Mouse (Mus musculus) granulocyte monocyte progenitor cell, adult 5-6 weeks (primary cell): ENCODE data around the gene Snrnp200. TPM values are rescaled to one million over a fixed set of nuclear protein-coding genes. Genes with fewer than 3 reads are reported as not detected.
"Not testable (repeated sequence)": the region's sequence is repeated elsewhere in the genome, so short reads cannot be mapped to it uniquely, and the experiment has no call there.

ENCODE experiments used
- ATAC-seq: replicated peaks from 2 replicates; pipeline ENCODE4 v1.8.0; 2016; ENCODE audit warnings: mild to moderate bottlenecking, moderate TSS enrichment, inconsistent platforms; ENCODE audit not compliant: poor library complexity, severe bottlenecking
- total RNA-seq, 2 experiments: library from RNA; stranded (forward) in 1 of 2; stranded (reverse) in 1 of 2; fragments of 200-712, 200-1000 nt in 1 of 2; fragments of >200 nt in 1 of 2; fragmentation: Nextera tagmentation in 1 of 2; gene quantifications; 2 replicates each; pipeline ENCODE4 v1.2.3; 2014 to 2017

Snrnp200 gene
- total RNA-seq, 2 experiments from 2014 or later, result 66.4 to 167 TPM

DNA sequence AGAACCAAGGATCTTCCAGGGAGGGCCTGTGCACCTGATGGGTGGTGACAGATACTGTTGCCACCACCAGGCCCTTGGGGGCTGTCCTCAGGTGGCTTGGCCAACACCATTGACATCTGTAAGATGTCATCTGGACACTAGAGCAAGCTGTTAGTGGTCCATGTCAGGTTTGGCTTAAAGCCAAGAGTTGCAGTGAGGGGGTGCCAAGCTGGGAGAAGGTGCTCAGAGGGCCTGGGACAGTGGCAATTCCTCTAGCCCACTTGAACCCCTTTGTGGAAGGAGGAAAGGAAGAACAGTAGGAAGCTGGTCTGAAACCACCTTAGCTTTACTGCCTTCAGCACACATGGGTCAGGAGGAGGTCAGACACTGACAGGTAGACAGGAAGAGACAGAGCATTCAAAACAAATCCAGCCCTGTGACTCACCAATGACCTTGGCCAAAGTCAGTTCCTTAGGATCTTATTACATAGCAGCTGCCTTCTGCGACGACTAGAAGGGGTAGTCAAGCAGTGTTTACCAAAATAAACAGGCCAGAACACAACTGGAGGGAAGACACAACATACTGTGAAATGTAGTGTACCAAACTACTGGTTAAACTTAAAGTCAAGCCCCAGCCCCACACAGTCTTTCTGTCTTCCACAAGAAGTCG lies 43.8 kb downstream of the Snrnp200 start:
- no peak for ATAC-seq

DNA sequence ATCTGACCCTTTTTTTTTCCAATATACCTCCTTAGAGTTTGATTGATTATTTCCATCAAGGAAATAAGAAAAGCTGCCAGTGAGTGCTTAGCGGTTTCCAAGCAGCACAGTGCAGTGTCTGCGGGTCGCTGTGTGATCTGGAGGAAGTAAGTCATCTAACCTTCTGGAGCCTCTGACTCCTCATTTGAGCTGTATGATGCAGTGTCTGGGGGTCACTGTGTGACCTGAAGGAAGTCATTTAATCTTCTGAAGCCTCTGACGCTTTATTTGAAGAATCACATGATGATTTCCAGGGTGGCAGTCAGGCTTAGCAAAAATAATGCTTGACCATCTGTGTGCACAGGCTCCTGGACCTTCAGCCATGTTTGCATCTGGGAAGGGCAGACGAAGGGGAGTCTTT lies 44.6 kb downstream of the Snrnp200 start:
- ATAC-seq, result no peak

DNA sequence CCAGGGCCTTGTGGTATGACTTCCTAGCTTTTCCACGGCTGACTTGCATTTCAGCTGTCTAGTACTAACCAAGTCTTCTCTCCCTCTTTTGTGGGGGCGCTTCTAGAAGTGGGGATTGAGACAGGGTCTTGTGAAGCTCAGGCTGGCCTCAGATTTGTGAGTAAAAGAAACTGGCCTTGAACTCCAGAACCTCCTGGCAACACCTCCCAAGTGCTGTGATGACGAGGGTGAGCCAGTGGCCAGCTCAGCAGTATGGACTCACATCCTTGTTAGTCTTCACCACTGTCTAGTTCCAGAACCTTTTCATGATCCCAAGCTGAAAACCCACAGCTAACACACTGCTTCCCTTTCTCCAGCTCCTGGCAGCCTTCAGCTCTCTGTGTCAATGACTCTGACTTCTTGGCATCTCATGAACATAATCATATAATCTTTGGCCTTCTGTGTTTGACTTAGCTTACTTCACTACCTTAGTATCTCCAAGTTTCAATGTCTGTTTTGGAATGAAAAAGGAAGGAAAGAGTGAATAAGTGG lies 46.5 kb downstream of the Snrnp200 start:
- no peak for ATAC-seq

DNA sequence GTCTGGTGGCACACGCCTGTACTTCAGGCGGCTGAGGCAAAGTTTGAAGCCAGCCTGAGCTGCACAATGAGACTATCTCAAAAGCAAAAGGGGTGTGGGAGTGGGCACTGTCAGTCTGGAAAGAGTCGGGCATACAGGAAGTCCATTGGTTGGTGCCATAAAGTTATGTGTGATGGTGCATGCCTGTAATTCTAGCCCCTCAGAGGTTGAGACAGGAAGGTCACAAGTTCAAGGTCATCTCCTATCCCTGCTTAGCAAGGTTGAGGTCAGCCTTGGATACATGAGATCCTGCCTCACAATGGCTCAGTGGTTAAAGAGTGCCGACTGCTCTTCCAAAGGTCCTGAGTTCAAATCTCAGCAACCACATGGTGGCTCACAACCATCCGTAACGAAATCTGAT lies 47.1 kb downstream of the Snrnp200 start:
- ATAC-seq, result no peak

DNA sequence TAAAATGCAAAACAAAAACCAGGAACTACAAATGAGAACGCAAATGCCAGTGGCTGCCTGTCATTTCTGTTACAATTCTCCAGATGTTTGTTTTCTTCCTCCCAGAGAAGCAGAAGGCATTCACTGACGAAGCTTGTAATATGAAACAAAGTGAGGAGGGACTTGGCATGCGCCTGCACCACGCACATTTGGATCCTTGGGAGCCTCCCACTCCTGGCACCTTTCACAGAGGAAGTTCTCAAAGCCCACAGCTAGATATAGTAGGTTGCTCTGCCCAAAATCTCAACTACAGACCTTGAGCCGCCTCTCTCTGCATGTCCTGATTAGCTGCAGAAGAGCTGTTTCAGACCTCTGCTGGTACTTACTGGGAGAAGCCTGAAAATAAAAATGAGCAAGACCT lies 51.2 kb downstream of the Snrnp200 start:
- ATAC-seq, result no peak

DNA sequence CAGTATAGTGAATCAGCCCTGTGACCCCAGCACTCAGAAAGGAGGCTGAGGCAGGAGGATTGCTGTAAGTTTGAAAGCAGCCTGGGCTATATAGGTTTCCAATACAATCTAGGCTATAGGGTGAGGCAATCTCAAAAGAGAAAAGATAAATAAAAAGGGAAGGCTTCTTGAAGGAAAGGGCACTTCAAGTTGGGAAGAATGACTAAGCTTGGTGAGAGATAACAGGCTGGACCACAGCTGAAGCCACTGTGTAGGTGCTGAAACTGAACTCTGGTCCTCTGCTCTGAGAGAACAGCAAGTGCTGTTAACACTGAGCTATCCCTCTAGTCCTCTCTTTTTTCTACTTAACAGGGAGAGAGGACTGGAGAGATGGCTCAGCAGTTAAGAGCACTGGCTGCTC lies 54.3 kb downstream of the Snrnp200 start:
- ATAC-seq, result no peak

DNA sequence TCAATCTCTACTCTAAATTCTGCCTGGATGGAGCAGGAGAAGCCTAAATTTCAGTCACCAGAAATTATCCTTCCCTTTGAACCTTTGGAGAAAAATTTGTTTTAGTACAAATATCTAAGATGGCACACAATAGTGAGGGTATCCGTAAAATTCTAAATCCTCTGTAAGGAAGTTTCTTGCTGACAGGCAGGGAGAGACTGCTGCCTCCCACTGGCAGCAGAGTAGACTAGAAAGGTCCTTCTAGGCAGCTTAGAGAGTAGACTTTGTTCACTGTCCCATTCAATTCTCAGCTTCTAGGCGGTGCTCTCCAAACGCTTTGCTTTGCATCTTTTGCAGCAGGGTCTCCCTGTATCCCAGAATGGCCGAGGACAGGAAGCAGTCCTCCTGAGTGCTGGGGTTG lies 59.7 kb downstream of the Snrnp200 start:
- no peak for ATAC-seq

DNA sequence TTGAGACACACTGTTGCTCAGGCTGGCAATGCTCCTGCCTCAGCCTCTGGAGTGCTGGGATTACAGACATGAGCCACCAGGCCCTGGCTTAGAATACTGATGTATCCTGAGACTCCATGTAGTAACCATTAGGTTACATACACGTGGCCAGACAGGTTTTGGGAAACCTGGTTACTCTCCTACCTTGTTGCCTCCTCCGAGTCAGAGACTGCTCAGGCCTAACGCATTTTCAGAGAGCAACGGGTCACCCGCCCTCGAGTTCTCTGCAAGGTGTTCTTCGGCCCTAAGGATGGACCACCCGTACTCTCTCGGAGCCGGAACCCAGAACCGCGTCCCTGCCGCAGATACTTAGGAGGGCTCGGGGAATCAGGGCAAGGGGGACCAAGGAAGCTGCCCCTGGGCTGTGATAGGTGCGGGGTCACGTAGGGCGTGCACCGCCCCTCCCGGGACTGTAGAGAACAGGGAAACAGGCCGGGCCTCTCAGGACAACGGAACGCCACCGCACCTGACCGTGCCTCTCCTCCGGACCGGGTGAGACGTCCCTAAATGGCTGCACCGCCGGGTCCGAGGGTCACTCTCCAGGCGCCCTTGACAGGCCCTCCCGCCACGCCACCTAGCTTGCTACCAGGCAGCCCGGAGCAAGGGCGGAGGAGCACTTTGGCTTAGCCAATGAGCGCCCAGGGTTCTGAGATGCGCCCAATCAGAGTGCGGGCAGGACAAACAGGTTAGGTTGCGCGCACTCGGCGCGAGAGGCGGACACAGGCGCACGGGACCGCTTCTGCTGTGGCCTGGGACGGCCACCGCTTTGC lies 61.5 kb downstream of the Snrnp200 start, which contains the start of gene Stard7:
Stard7 (plus strand) TSS at position 728 of the 809 bp plus-strand sequence.
- ATAC-seq, result peak; percentile 92

DNA sequence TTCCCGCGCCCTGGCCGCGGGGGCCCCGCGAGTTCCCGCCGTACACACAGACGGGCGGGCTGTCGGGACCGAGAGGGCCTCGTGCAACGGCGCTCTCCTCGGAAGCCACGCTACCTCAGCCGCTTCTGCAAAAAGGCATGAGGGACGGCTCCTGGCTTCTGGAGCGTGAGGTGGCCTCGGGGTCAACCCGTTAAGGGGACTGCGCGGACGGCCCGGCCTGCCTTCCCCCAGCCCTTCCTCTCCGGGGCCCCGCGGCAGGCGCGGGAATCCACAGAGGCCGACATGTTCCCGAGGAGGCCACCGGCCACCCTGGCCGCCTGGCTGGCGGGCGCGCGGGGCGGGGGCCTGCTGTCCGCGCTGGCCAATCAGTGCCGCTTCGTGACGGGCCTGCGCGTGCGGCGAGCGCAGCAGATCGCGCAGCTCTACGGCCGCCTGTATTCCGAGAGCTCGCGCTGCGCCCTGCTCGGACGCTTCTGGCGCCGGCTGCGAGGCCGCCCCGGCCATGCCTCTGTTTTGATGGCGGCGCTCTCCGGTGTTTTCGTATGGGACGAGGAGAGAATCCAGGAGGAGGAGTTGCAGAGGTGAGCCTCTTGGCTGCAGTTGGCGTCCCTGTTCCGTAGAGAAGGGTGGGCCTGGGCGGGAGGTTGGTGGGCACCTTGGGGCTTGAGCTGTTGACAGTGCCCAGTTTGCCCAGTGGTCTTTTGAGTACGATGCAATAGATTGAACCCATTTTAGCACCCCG lies 62.3 kb downstream of the Snrnp200 start:
- ATAC-seq, result peak; percentile 72

DNA sequence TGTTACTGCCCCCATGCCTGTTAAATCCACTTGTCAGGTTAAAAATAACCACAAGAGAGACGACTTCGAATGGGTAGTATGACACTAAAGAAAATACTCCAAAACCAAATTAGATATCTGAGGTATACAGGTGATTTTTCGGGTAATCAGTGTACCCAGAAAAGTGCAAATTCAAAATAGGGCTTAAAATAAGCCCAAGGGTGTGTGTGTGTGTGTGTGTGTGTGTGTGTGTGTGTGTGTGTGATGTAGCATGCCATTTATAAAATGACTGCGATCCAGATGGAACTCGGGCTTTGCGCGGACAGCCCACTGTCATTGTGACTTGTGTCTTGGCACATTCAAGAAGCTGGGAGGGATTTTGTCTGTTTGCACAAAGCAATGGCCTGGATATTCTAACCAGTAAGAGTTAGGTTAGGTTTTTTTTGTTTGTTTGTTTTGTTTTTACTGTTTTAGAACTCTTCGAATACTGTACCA lies 62.9 kb downstream of the Snrnp200 start:
- ATAC-seq, result no peak

DNA sequence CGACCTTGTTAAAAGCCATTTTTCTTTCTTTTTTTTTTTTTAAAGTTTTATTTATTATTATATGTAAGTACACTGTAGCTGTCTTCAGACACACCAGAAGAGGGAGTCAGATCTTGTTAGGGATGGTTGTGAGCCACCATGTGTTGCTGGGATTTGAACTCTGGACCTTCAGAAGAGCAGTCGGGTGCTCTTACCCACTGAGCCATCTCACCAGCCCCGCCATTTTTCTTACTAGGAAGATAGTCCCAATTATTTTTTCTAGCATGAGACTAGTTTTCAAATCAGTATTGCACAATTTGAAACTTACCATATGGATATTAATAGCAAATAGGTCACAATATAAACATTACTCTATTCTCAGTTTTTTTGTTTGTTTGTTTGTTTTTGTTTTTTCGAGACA lies 63.9 kb downstream of the Snrnp200 start:
- not testable (repeated sequence) for ATAC-seq

DNA sequence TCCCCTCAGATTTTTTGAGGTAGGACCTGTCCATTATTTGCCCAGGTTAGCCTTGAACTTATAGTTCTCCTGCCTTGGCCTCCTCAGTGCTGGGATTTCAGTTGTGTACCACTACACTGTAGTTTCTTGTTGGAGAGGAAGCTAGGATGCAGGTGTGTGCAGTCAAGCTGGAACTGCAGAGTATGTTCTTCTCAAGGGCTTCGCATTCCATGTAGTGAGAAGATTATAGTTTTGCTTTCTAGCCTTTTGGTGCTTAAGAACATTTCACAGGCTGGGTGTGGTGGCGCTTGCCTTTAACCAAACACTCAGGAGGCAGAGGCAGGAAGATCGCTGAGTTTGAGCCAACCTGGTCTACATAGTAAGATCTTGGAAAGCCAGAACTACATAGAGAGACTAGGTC lies 64.6 kb downstream of the Snrnp200 start:
- ATAC-seq, result no peak

DNA sequence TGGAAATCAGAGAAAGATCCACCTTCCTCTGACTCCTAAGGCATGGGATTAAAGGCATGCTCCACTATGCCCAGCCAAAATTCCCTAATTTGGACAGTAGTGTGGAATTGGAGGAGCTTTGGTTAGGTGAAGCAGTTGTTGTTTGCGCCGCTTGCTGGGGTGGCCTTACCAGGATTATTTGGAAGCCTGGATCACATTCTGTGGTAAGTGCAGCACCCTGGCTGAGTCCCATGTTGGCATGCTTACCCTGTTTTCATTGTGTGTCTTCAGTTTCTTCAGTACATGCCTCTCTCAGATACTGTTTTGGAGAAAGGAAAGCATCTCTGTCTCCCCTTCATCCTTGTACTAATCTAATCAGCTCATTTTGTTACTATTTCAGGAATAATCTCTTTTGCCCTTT lies 66.4 kb downstream of the Snrnp200 start:
- no peak for ATAC-seq

DNA sequence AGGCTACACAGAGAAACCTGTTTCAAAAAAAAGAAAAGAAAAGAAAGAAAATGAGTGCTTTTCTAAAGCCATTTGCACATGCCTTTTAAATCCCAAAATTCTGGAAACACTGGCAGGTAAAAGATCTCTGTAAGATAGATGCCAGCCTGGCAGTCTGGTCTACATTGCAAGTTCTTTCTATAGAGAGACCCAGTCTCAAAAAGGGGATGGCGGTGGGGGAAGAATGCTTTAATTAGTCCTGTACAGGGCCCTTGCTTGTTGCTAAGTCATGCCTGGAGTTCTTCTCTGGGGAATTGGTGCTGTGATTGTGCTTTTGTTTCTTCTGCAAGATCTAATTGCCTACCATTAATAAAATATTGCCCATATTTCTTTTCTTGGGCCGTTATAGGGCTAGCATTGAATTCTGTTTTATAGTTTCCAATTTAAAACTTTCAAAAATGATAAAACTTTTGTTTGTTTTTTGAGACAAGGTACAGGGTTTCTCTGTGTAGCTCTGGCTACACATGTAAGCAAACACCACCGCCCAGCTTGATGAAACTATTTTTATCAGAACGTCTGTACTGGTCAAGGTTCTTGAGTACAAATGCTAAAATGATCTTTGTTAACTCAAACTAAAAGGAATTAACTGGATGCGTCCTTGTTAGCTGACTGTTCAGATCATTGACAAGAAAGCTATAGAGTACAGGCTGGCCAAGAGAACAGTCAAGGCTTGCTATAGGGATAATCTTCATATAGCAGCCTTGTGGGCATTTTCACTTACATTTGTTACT lies 67.5 kb downstream of the Snrnp200 start:
- ATAC-seq, result no peak

DNA sequence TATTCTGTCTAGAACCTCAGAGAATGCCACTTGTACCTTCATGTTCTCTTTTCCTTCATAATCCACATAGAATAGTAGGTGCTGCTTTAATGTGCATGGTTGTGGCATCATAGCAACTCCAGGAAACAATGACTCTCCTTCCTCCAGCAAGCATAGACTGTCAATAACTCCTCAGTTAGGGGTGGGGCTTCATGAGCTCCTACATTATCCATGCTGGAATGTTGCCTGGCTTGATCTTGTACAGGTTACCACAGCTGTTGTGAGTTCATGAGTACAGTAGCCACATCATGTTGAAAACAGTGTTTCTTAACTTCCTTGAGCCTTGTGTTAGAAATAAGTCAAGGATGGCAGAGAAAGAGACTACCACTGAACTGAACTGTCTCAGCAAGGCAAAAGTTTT lies 70.0 kb downstream of the Snrnp200 start:
- peak; percentile 35; the same call in 1 of the 2 replicates for ATAC-seq

Other genes with a start within 250 kb of the Snrnp200 start
- gene Ap4e1, start 199.7 kb upstream of the Snrnp200 start, total RNA-seq (2014; fragmentation: Nextera tagmentation), result 8.6 and 12.7 TPM in 2 replicates
- gene Ap4e1, start 199.7 kb upstream of the Snrnp200 start, total RNA-seq (2017), result 17.8 and 19.6 TPM in 2 replicates
- gene Blvra, start 137.7 kb upstream of the Snrnp200 start, total RNA-seq (2014; fragmentation: Nextera tagmentation), result 41.2 and 51.4 TPM in 2 replicates
- gene Blvra, start 137.7 kb upstream of the Snrnp200 start, total RNA-seq (2017), result 30.5 and 34.9 TPM in 2 replicates
- gene Ncaph, start 74.4 kb upstream of the Snrnp200 start, total RNA-seq (2014; fragmentation: Nextera tagmentation), result 39.1 and 52.5 TPM in 2 replicates
- gene Ncaph, start 74.4 kb upstream of the Snrnp200 start, total RNA-seq (2017), result 49.6 and 61.3 TPM in 2 replicates
- 27.7 and 33.8 TPM in 2 replicates for gene Itpripl1, start 64.9 kb upstream of the Snrnp200 start, total RNA-seq (2014; fragmentation: Nextera tagmentation)
- 22.5 and 26.2 TPM in 2 replicates for gene Itpripl1, start 64.9 kb upstream of the Snrnp200 start, total RNA-seq (2017)
- gene 1810024B03Rik, start 106 bp upstream of the Snrnp200 start, total RNA-seq (2014; fragmentation: Nextera tagmentation), result 1.2 and 3.4 TPM in 2 replicates
- gene 1810024B03Rik, start 106 bp upstream of the Snrnp200 start, total RNA-seq (2017), result 1.5 and 2.3 TPM in 2 replicates
- gene Ciao1, start 39.4 kb downstream of the Snrnp200 start, total RNA-seq (2014; fragmentation: Nextera tagmentation), result 36.3 and 47.4 TPM in 2 replicates
- 33.5 and 38.7 TPM in 2 replicates for gene Ciao1, start 39.4 kb downstream of the Snrnp200 start, total RNA-seq (2017)
- gene Tmem127, start 39.5 kb downstream of the Snrnp200 start, total RNA-seq (2014; fragmentation: Nextera tagmentation), result 12.8 and 18.8 TPM in 2 replicates
- 32.4 and 41.7 TPM in 2 replicates for gene Tmem127, start 39.5 kb downstream of the Snrnp200 start, total RNA-seq (2017)
- 69.6 and 84.0 TPM in 2 replicates for gene Stard7, start 61.8 kb downstream of the Snrnp200 start, total RNA-seq (2014; fragmentation: Nextera tagmentation)
- 131 and 143 TPM in 2 replicates for gene Stard7, start 61.8 kb downstream of the Snrnp200 start, total RNA-seq (2017)
- gene Dusp2, start 127.8 kb downstream of the Snrnp200 start, total RNA-seq (2014; fragmentation: Nextera tagmentation), result 22.3 and 33.3 TPM in 2 replicates
- 50.4 and 51.2 TPM in 2 replicates for gene Dusp2, start 127.8 kb downstream of the Snrnp200 start, total RNA-seq (2017)
- 0.60 TPM in 1 of 2 replicates, not detected in the other for gene Astl, start 130.3 kb downstream of the Snrnp200 start, total RNA-seq (2014; fragmentation: Nextera tagmentation)
- gene Astl, start 130.3 kb downstream of the Snrnp200 start, total RNA-seq (2017), result 0.04 and 0.21 TPM in 2 replicates
- gene Adra2b, start 154.8 kb downstream of the Snrnp200 start, total RNA-seq (2014; fragmentation: Nextera tagmentation), result not detected in 2 replicates
- gene Adra2b, start 154.8 kb downstream of the Snrnp200 start, total RNA-seq (2017), result not detected in 2 replicates
- not detected in 2 replicates for gene Gpat2, start 216.8 kb downstream of the Snrnp200 start, total RNA-seq (2014; fragmentation: Nextera tagmentation)
- gene Gpat2, start 216.8 kb downstream of the Snrnp200 start, total RNA-seq (2017), result not detected in 2 replicates
- gene Fahd2a, start 236.2 kb downstream of the Snrnp200 start, total RNA-seq (2014; fragmentation: Nextera tagmentation), result 6.0 and 26.2 TPM in 2 replicates
- 6.6 and 11.9 TPM in 2 replicates for gene Fahd2a, start 236.2 kb downstream of the Snrnp200 start, total RNA-seq (2017)